Mouse (Mus musculus) gastrocnemius, adult 2 months (tissue): Measurements from ENCODE around the gene Gm19935. TPM values are rescaled to one million over a fixed set of nuclear protein-coding genes. Genes with fewer than 3 reads are reported as not detected.

ENCODE experiments used
- DNase-seq: peaks from one replicate; pipeline ENCODE4 v3.0.0; 2022
- H3K27ac ChIP-seq: fragments of 200-600 bp; 2 replicates; pipeline ENCODE4 v1.8.1; 2022; ENCODE audit warnings: mild to moderate bottlenecking
- H3K4me3 ChIP-seq: fragments of 200-600 bp; 2 replicates; pipeline ENCODE4 v1.8.1; 2022; ENCODE audit warnings: mild to moderate bottlenecking, moderate library complexity
- CTCF ChIP-seq: fragments of 200-600 bp; IDR thresholded peaks from 2 replicates; pipeline ENCODE4 v1.8.1; 2022; ENCODE audit warnings: antibody characterized with exemption, mild to moderate bottlenecking, moderate library complexity
- intact Hi-C: fragments of 180-260 bp; cut with DNase I; formaldehyde crosslinking; loops from one replicate; pipeline ENCODE4 v1.15.1; 2025
- total RNA-seq, 2 experiments: library from RNA; stranded (reverse); gene quantifications; 2 replicates each; pipeline ENCODE4 v1.2.3; 2021

Gene Gm19935
- total RNA-seq, 2 experiments from 2014 or later: not detected

- intact Hi-C loops: no loop called here
- H3K4me3 ChIP-seq: no peak overlapping the region
- TF ChIP-seq CTCF: no peak
- no peak for DNase-seq
- H3K27ac ChIP-seq: peak overlapping the region; percentile 56
Observed at GRCm38 (mm10) chr8:90843127-90843526, 25.9 kb upstream of the Gm19935 start.

GRCm38 (mm10) chr8:90841321-90841720 is 24.1 kb upstream of the Gm19935 start:
- peak; percentile 64 for DNase-seq
- Histone ChIP-seq H3K27ac (peak overlapping the region; percentile 73), H3K4me3 (no peak overlapping the region)
- intact Hi-C loops: loop anchor here (2.0 kb wide), 1 partner anchor 27 kb away; no protein-coding TSS in a partner anchor
- no peak for TF ChIP-seq CTCF

- no peak for TF ChIP-seq CTCF
- Histone ChIP-seq H3K27ac (peak overlapping the region; percentile 73), H3K4me3 (no peak overlapping the region; the same call in 1 of the 2 replicates)
- intact Hi-C loops: loop anchor here (2.0 kb wide), 1 partner anchor 29 kb away; no protein-coding TSS in a partner anchor
- DNase-seq: no peak
Observed at GRCm38 (mm10) chr8:90839725-90840714, 22.8 kb upstream of the Gm19935 start.

- intact Hi-C loops: no loop called here
- H3K27ac ChIP-seq: no peak overlapping the region
- no peak for DNase-seq
- no peak for TF ChIP-seq CTCF
- no peak overlapping the region for H3K4me3 ChIP-seq
Observed at GRCm38 (mm10) chr8:90837440-90837839, 20.2 kb upstream of the Gm19935 start.

- no peak for DNase-seq
- Histone ChIP-seq H3K27ac (peak overlapping the region; percentile 67), H3K4me3 (no peak overlapping the region)
- TF ChIP-seq CTCF: no peak
- intact Hi-C loops: no loop called here
Observed at GRCm38 (mm10) chr8:90834321-90834672, 17.1 kb upstream of the Gm19935 start.

- H3K4me3 ChIP-seq: no peak overlapping the region
- H3K27ac ChIP-seq: peak overlapping the region; percentile 67
- intact Hi-C loops: no loop called here
- DNase-seq: peak; percentile 50
- no peak for TF ChIP-seq CTCF
Observed at GRCm38 (mm10) chr8:90833628-90834320, 16.6 kb upstream of the Gm19935 start.

GRCm38 (mm10) chr8:90832576-90833289 is 15.5 kb upstream of the Gm19935 start:
- intact Hi-C loops: no loop called here
- DNase-seq: peak; percentile 42
- peak overlapping the region; percentile 63 for H3K27ac ChIP-seq

GRCm38 (mm10) chr8:90830980-90831379 is 13.8 kb upstream of the Gm19935 start:
- Histone ChIP-seq H3K4me3 (no peak overlapping the region; the same call in 1 of the 2 replicates), H3K27ac (peak overlapping the region; percentile 21)
- TF ChIP-seq CTCF: no peak
- DNase-seq: no peak
- intact Hi-C loops: loop anchor here (2.0 kb wide), 1 partner anchor 38 kb away; no protein-coding TSS in a partner anchor

More at GRCm38 (mm10) chr8:90832576-90833289, 15.5 kb upstream of the Gm19935 start:
- H3K4me3 ChIP-seq: no peak overlapping the region
- TF ChIP-seq CTCF: no peak

GRCm38 (mm10) chr8:90829825-90830224 is 12.6 kb upstream of the Gm19935 start:
- Histone ChIP-seq H3K4me3 (peak overlapping the region; percentile 71), H3K27ac (peak overlapping the region; percentile 93)
- TF ChIP-seq CTCF: no peak
- no peak for DNase-seq
- intact Hi-C loops: loop anchor here (2.0 kb wide), 3 partner anchors 39 to 125 kb away; no protein-coding TSS in a partner anchor

GRCm38 (mm10) chr8:90828987-90829740 is 12.0 kb upstream of the Gm19935 start:
- TF ChIP-seq CTCF: no peak
- intact Hi-C loops: loop anchor here (1.0 to 2.0 kb wide), 4 partner anchors 48 to 190 kb away; no protein-coding TSS in a partner anchor
- peak overlapping the region; percentile 93 for H3K27ac ChIP-seq
- H3K4me3 ChIP-seq: peak overlapping the region; percentile 71
- DNase-seq: no peak
